Mouse (Mus musculus): ENCODE results near the gene Atp6v1fnb. TPM values are rescaled to one million over a fixed set of nuclear protein-coding genes. Genes with fewer than 3 reads are reported as not detected.

Atp6v1fnb gene
- polyA plus RNA-seq, 1 experiment from 2014 or later, result 0.20 TPM

Other genes starting within 250 kb of the Atp6v1fnb start
- 30.1 and 30.5 TPM in 2 replicates for gene Hilpda, start 198.9 kb upstream of the Atp6v1fnb start, polyA plus RNA-seq (2014; fragmentation: Nextera tagmentation; extraction: Ambion mirVana)
- 0.41 and 0.79 TPM in 2 replicates for gene Fam71f2, start 191.8 kb upstream of the Atp6v1fnb start, polyA plus RNA-seq (2014; fragmentation: Nextera tagmentation; extraction: Ambion mirVana)
- gene Fam71f1, start 152.3 kb upstream of the Atp6v1fnb start, polyA plus RNA-seq (2014; fragmentation: Nextera tagmentation; extraction: Ambion mirVana), result not detected in 2 replicates
- 265 and 278 TPM in 2 replicates for gene Calu, start 123.4 kb upstream of the Atp6v1fnb start, polyA plus RNA-seq (2014; fragmentation: Nextera tagmentation; extraction: Ambion mirVana)
- gene Opn1sw, start 83.0 kb upstream of the Atp6v1fnb start, polyA plus RNA-seq (2014; fragmentation: Nextera tagmentation; extraction: Ambion mirVana), result 0.19 and 0.25 TPM in 2 replicates
- 20.5 and 22.4 TPM in 2 replicates for gene Ccdc136, start 75.1 kb upstream of the Atp6v1fnb start, polyA plus RNA-seq (2014; fragmentation: Nextera tagmentation; extraction: Ambion mirVana)
- gene Flnc, start 38.2 kb upstream of the Atp6v1fnb start, polyA plus RNA-seq (2014; fragmentation: Nextera tagmentation; extraction: Ambion mirVana), result 1.8 and 2.5 TPM in 2 replicates
- 178 and 199 TPM in 2 replicates for gene Atp6v1f, start 3.7 kb upstream of the Atp6v1fnb start, polyA plus RNA-seq (2014; fragmentation: Nextera tagmentation; extraction: Ambion mirVana)
- 5.6 and 6.8 TPM in 2 replicates for gene Kcp, start 36.5 kb downstream of the Atp6v1fnb start, polyA plus RNA-seq (2014; fragmentation: Nextera tagmentation; extraction: Ambion mirVana)
- 1.2 and 1.6 TPM in 2 replicates for gene Irf5, start 55.2 kb downstream of the Atp6v1fnb start, polyA plus RNA-seq (2014; fragmentation: Nextera tagmentation; extraction: Ambion mirVana)
- 120 and 127 TPM in 2 replicates for gene Tnpo3, start 138.4 kb downstream of the Atp6v1fnb start, polyA plus RNA-seq (2014; fragmentation: Nextera tagmentation; extraction: Ambion mirVana)
- 4.9 and 6.8 TPM in 2 replicates for gene Tspan33, start 222.8 kb downstream of the Atp6v1fnb start, polyA plus RNA-seq (2014; fragmentation: Nextera tagmentation; extraction: Ambion mirVana)

Measured in midbrain, embryonic 11.5 days (tissue).